ENCODE assay signal across 14 mouse cellular contexts in genomic region chr4:53864098-53864820, GRCm38 (mm10).
"Had no signal": no experiment of that assay in that cellular context is flagged by ENCODE, and none has a peak within 500 bp of the region (broad histone marks: within the 10 kb centered on the region; RNA-seq: fewer than 3 reads in every experiment).

No protein-coding gene starts in this region.

- H3K27ac ChIP-seq: limb, embryonic 12.5 days; limb, embryonic 15.5 days; liver, embryonic 15.5 days; macrophage; midbrain, embryonic 13.5 days had no signal

- H3K27me3 ChIP-seq: limb, embryonic 12.5 days; limb, embryonic 15.5 days; liver, embryonic 15.5 days; midbrain, embryonic 13.5 days had no signal

- H3K4me1 ChIP-seq: limb, embryonic 12.5 days; limb, embryonic 15.5 days; liver, embryonic 15.5 days; midbrain, embryonic 13.5 days had no signal

- H3K36me3 ChIP-seq: limb, embryonic 12.5 days; limb, embryonic 15.5 days; liver, embryonic 15.5 days had no signal

- H3K4me2 ChIP-seq: limb, embryonic 12.5 days; limb, embryonic 15.5 days; liver, embryonic 11.5 days; liver, embryonic 15.5 days; midbrain, embryonic 13.5 days had no signal

- ATAC-seq: midbrain, embryonic 13.5 days had no signal

- DNase-seq: kidney, adult 2 months; kidney, postnatal 14 days; kidney, postnatal 4 days; left cerebral cortex, postnatal 4 days; lung, adult 18-20 months; thymus, adult 2 months; thymus, postnatal 14 days; thymus, postnatal 4 days had no signal

- H3K4me3 ChIP-seq: limb, embryonic 12.5 days; limb, embryonic 15.5 days; liver, embryonic 15.5 days; midbrain, embryonic 13.5 days had no signal

- H3K9ac ChIP-seq: limb, embryonic 12.5 days; limb, embryonic 15.5 days; liver, embryonic 15.5 days; midbrain, embryonic 13.5 days had no signal

- H3K9me3 ChIP-seq: limb, embryonic 12.5 days; limb, embryonic 15.5 days; liver, embryonic 15.5 days; midbrain, embryonic 13.5 days had no signal
